Mouse (Mus musculus): ENCODE results near the gene H2-Oa.
"Not testable (repeated sequence)": the region's sequence is repeated elsewhere in the genome, so short reads cannot be mapped to it uniquely, and the experiment has no call there.

The H2-Oa gene

DNA sequence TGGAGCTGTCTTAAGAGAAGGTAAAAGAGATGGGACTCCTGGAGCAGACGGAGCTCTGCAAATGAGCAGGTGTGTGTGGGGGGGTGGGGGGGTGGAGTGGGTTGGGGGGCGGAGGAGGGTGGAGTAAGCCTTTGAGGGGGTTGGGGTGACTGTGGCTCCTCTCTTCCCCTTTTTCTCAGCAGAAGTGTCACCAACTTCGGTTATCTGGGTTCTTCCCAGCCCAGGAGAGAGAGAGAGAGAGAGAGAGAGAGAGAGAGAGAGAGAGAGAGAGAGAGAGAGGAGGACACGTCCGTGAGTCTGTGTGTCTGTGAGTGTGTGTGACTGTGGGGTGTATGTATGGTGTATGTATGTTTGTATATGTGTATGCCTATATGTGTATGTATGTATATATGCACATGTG lies 51.3 kb downstream of the H2-Oa start:
- DNase-seq (ENCODE audit: low spot score) = no peak

DNA sequence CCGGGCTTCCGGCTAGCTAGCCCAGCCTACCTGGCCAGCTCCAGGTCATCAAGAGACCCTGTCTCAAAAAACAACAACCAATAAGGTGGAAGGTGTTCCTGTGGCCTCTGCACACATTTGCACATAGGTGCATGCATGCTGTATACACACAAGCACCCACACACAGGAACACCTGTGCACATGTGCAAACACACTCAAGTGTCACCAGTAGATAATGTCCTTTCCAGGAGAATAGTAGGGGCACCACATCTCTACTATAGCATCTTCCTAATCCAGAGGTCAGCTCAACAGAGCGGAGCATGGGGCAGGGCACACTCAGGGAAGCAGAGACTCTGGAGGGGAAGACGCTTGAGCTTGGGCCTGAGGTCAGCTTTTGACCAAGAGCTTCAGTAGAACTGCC lies 52.1 kb downstream of the H2-Oa start:
- not testable (repeated sequence) for DNase-seq (ENCODE audit: low spot score)

Measured in urinary bladder, postnatal 25 days (tissue).